Mouse (Mus musculus) embryonic fibroblast, embryonic 13.5 days (primary cell): ENCODE results near the gene Igf2r.

Source experiments
- CTCF ChIP-seq: IDR thresholded peaks from 2 replicates; pipeline ENCODE4 v1.5.1; 2011; ENCODE audit warnings: mild to moderate bottlenecking, control low read depth, low read length, moderate library complexity, borderline replicate concordance; ENCODE audit not compliant: insufficient read depth
- POLR2A ChIP-seq: IDR thresholded peaks from 2 replicates; pipeline ENCODE4 v1.6.1; 2011; ENCODE audit warnings: low read depth, mild to moderate bottlenecking, control low read depth, low read length, moderate library complexity

GRCm38 (mm10) chr17:12741218-12741968 lies 28.1 kb downstream of the Igf2r start:
- TF ChIP-seq POLR2A (peak; percentile 98), CTCF (no peak)
